Mouse (Mus musculus): ENCODE results near the gene Ncaph. TPM values are rescaled to one million over a fixed set of nuclear protein-coding genes. Genes with fewer than 3 reads are reported as not detected.
A peak's percentile ranks its signal among the peaks of the same experiment; 100 is the strongest.
"Not testable (repeated sequence)": the region's sequence is repeated elsewhere in the genome, so short reads cannot be mapped to it uniquely, and the experiment has no call there.

Gene Ncaph
- polyA plus RNA-seq, 1 experiment from 2014 or later: 105 TPM

DNA sequence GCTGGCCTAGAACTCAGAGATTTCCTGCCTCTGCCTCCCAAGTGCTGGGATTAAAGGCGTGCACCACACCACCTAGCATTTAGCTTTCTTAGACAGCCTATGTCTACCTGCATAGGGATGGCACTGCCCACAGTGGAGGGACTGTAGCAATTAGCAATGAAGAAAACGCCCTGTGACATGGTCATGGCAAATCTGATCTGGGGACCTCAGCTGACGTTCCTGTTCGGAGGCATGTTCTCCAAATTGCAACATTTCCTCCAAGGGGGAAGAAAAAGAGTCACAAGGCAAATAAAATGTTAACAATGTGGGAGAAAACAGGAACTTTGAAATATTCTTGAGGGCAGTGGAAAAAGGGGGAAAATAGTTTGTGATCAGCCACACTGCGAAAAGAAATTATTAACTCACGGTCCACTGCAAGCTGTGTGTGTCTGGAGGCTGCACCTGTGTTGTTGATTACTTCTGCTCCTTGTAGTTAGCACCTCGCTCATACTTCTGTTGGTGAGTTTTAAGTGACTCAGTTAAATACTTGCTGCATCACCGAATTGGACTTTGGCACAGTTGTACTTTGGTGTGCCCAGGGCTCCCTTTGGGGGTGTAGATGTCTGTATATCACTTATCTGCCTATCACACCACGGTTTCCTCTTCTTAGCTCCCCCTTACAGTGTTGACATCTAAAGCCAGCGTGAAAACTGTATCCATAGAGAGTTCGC, 53.7 kb downstream of the Ncaph start:
- Histone ChIP-seq H3K9me3 (no peaks in the 10 kb centered on the region), H3K4me2 (no peak overlapping the region), H3K4me1 (no peaks in the 10 kb centered on the region), H3K36me3 (replicated peaks) (no peaks in the 10 kb centered on the region), H3K27me3 (no peaks in the 10 kb centered on the region), H3K27ac (no peak overlapping the region), H3K4me3 (replicated peaks) (no peak overlapping the region), H3K9ac (no peak overlapping the region)
- 92% methylated on average over 11 of the region's 11 CpGs for WGBS
- ATAC-seq (ENCODE audit: low FRiP score): no peak

DNA sequence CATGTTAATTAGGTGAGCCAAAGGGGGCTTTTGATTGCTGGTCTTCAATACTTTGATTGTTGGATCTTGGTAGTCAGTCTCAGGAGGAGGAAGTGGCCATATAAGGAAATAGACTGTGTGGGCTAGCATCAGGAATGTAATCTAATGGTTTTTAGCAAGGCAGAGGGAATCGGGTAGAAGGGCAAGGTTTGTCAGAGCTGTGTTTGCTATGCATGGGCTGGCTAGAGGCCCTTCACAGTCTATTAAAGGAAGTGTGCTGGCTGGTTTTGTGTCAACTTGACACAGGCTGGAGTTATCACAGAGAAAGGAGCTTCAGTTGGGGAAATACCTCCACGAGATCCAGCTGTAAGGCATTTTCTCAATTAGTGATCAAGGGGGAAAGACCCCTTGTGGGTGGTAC, 54.7 kb downstream of the Ncaph start:
- H3K9ac ChIP-seq; H3K27me3 ChIP-seq; H3K4me3 ChIP-seq (replicated peaks); ATAC-seq (ENCODE audit: low FRiP score); H3K9me3 ChIP-seq; H3K36me3 ChIP-seq (replicated peaks); H3K4me2 ChIP-seq; H3K4me1 ChIP-seq; H3K27ac ChIP-seq: not testable (repeated sequence)
- 74% methylated on average over 2 of the region's 2 CpGs for WGBS

DNA sequence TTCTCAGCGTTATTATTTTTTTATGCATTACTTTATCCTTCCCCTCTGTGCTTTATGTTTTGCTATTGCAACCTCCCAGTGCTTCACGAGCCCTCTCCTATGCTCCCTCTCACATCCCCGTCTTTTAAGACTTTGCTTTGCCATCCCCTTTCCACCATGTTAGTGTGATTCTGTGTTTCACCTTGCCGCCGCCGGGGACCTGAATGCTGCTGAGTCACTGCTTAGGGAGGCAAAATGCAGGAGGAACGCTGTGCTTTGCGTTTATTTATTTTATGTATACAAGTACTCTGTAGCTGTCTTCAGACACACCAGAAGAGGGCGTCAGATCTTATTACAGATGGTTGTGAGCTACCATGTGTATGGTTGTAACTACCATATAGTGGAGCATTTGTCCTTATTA, 56.1 kb downstream of the Ncaph start:
- Histone ChIP-seq H3K9me3 (no peaks in the 10 kb centered on the region), H3K36me3 (replicated peaks) (no peaks in the 10 kb centered on the region), H3K4me3 (replicated peaks) (no peak overlapping the region), H3K27ac (no peak overlapping the region), H3K9ac (no peak overlapping the region), H3K27me3 (no peaks in the 10 kb centered on the region), H3K4me2 (no peak overlapping the region), H3K4me1 (no peaks in the 10 kb centered on the region)
- 75% methylated on average over 9 of the region's 9 CpGs for WGBS
- no peak for ATAC-seq (ENCODE audit: low FRiP score)

DNA sequence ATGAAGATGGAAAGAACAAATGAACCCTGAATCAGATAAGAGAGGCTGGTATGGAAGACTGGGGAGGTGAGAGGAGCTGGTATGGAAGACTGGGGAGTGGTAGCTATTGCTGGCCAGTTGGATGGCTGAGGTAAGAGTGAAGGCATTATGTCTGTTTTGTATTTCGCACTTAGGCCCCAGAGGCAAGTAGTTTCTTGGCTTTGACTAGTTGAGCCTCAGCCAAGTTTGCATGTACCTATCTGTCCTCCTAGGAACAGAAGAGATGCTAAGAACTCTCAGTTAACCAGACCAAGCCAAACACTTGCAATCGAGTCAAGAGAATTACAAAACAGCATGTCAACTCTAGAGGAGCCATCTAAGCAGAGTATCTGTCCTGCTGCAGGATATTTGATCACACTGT, 59.6 kb downstream of the Ncaph start:
- H3K27me3 ChIP-seq: no peaks in the 10 kb centered on the region
- H3K4me1 ChIP-seq: peaks cover 13% of the 10 kb centered on the region
- H3K9ac ChIP-seq: no peak overlapping the region
- H3K4me3 ChIP-seq (replicated peaks): no peak overlapping the region
- no peak overlapping the region for H3K4me2 ChIP-seq
- no peaks in the 10 kb centered on the region for H3K36me3 ChIP-seq (replicated peaks)
- 94% methylated on average over 2 of the region's 2 CpGs for WGBS
- no peak overlapping the region for H3K27ac ChIP-seq
- H3K9me3 ChIP-seq: no peaks in the 10 kb centered on the region
- no peak for ATAC-seq (ENCODE audit: low FRiP score)

DNA sequence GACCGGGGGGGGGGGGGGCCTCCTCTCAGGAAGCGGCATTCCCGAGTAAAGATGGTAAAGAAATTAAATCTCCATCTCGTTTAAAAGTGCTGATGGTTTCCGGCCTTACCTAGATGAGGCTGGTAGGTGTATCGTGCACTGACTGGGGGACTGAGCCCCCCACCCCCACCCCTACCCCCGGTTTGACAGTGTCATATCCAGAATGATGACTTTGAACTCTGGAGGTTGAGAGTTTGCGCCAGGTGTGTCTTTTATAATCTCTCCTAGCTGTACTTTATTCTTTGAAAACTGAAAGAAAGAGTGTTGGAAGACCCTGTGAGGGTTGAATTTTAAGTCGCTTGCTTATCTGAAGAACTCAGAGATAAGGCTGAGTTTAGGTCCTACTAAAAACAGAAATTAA, 62.9 kb downstream of the Ncaph start:
- 0 out of 2 replicates have a peak overlapping the region, but pooled peaks have one; percentile 50 for H3K27ac ChIP-seq
- peak; percentile 68 for ATAC-seq (ENCODE audit: low FRiP score)
- peak overlapping the region; percentile 64 for H3K4me3 ChIP-seq (replicated peaks)
- no peaks in the 10 kb centered on the region for H3K9me3 ChIP-seq
- peak overlapping the region; percentile 70 for H3K4me2 ChIP-seq
- H3K36me3 ChIP-seq (replicated peaks): peaks cover 7% of the 10 kb centered on the region; the same call in 1 of the 2 replicates
- 14% methylated on average over 8 of the region's 9 CpGs for WGBS
- H3K9ac ChIP-seq: peak overlapping the region; percentile 65
- H3K27me3 ChIP-seq: no peaks in the 10 kb centered on the region
- peaks cover 13% of the 10 kb centered on the region for H3K4me1 ChIP-seq

DNA sequence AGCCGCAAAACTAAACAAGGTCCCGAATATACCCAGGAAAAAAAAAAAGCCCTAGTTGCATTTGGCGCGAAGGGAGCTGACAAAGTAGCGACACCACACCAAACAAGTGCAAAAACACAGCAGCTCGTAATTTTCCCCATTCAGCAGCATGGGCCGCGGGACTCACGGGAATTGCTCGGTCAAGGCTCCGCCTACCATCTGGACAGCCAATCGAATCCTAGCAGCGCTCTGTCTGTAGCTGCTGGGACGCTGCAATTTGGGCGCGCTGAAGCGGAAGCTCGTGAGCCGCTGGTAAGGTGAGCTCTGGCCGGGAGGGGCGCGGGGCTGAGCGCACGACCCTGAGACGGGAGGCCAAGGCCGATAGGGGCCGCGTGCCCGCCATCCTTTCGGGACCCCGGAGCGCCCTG, 63.3 kb downstream of the Ncaph start, which contains the start of gene Blvra:
Blvra (plus strand) TSS at position 231 of the 407 bp plus-strand sequence.
- peak; percentile 99 for ATAC-seq (ENCODE audit: low FRiP score)
- under 1% methylated on average over 32 of the region's 32 CpGs for WGBS

DNA sequence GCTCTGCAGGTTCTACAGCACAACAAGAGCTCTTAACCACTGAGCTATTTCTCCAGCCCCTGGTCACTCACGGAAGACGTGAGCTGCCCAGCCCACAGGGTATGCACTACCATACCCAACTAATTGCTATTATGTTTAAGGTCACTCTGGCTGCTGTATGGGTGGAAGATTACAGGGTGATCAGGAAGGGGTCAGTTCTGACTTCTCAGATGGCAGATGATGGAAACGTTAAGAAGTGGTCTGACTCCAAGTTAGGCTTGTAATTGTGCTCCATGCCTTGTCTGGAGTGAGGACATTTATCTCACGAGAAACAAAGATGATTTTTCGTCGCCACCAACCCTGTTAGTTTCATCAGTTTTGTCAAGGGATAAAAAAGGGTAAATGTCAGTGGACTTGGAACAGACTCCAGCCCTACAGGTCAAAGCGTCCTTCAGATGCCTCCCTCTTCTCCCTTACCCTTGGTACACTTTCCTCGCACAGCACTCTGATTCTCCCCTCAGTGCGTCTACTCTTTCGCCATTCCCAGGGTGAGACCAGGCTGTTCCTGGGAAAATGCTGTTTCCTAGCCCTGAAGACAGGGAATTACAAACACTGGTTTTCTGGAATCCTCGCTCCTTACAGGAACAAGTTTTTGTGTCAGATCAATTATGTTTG, 63.8 kb downstream of the Ncaph start:
- H3K9ac ChIP-seq: peak overlapping the region; percentile 65; the same call in 1 of the 2 replicates
- peaks cover 7% of the 10 kb centered on the region; the same call in 1 of the 2 replicates for H3K36me3 ChIP-seq (replicated peaks)
- H3K4me3 ChIP-seq (replicated peaks): peak overlapping the region; percentile 64
- no peaks in the 10 kb centered on the region for H3K27me3 ChIP-seq
- H3K4me2 ChIP-seq: peak overlapping the region; percentile 70
- peak overlapping the region; percentile 50; the same call in 1 of the 2 replicates for H3K27ac ChIP-seq
- H3K4me1 ChIP-seq: peaks cover 13% of the 10 kb centered on the region
- no peaks in the 10 kb centered on the region for H3K9me3 ChIP-seq
- no peak for ATAC-seq (ENCODE audit: low FRiP score)
- 17% methylated on average over 11 of the region's 11 CpGs for WGBS

More for the DNA sequence above, 63.3 kb downstream of the Ncaph start, which contains the start of gene Blvra:
- peaks cover 13% of the 10 kb centered on the region for H3K4me1 ChIP-seq
- H3K4me2 ChIP-seq: peak within 1 kb of the TSS; percentile 70
- H3K9ac ChIP-seq: peak within 1 kb of the TSS; percentile 65
- peak within 1 kb of the TSS; percentile 64 for H3K4me3 ChIP-seq (replicated peaks)
- no peaks in the 10 kb centered on the region for H3K9me3 ChIP-seq
- peak within 1 kb of the TSS; percentile 50; the same call in 1 of the 2 replicates for H3K27ac ChIP-seq
- H3K27me3 ChIP-seq: no peaks in the 10 kb centered on the region
- peaks cover 7% of the 10 kb centered on the region; the same call in 1 of the 2 replicates for H3K36me3 ChIP-seq (replicated peaks)

DNA sequence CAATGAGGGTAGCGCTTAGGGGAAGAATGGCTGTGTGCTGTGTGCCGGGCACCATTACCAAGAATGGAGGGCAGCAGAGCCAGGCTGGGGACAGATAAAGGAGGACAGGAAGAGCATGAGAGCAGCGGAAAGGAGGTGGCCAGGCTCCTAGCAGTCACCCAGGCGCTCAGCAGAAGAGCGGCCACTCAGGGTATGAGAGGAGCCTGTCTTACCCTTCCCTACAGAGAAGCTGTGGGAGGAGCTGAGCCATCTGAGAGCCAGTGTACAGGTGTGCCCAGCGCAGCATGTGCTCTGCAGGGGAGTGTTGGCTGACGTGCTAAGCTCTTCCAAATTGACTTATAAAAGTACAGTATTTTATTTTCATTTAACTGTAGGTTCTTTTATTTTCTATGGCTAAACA, 64.9 kb downstream of the Ncaph start:
- ATAC-seq (ENCODE audit: low FRiP score): no peak
- Histone ChIP-seq H3K4me2 (no peak overlapping the region), H3K27me3 (no peaks in the 10 kb centered on the region), H3K4me3 (replicated peaks) (no peak overlapping the region), H3K4me1 (peaks cover 13% of the 10 kb centered on the region), H3K27ac (no peak overlapping the region), H3K9ac (no peak overlapping the region), H3K9me3 (no peaks in the 10 kb centered on the region), H3K36me3 (replicated peaks) (peaks cover 7% of the 10 kb centered on the region; the same call in 1 of the 2 replicates)
- 77% methylated on average over 7 of the region's 7 CpGs for WGBS

DNA sequence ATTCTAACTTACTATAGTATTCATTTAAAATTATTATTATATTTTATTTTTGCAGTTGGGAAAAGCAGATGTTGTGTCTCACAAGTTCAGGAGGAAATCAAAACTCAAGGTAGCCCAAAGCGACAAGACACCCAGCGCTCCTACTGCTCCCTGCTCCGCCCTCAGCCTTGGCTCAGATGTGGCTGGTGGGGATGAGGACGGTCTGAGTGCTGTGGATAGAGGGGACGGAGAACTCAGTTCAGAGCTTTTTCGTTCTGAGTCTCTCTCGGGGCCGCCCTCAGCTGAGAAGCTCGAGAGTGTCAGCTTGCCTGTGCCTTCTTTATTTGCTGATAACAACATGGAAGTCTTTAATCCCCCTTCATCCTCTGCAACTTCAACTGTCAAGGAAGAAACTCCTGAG, 72.3 kb downstream of the Ncaph start:
- H3K4me2 ChIP-seq: no peak overlapping the region
- no peaks in the 10 kb centered on the region for H3K27me3 ChIP-seq
- no peaks in the 10 kb centered on the region for H3K9me3 ChIP-seq
- no peak overlapping the region for H3K4me3 ChIP-seq (replicated peaks)
- H3K27ac ChIP-seq: no peak overlapping the region
- H3K9ac ChIP-seq: no peak overlapping the region
- peaks cover 41% of the 10 kb centered on the region for H3K36me3 ChIP-seq (replicated peaks)
- WGBS: 93% methylated on average over 9 of the region's 9 CpGs
- no peaks in the 10 kb centered on the region for H3K4me1 ChIP-seq
- ATAC-seq (ENCODE audit: low FRiP score): no peak

Other genes with a start within 250 kb of the Ncaph start
- gene Sppl2a, start 200.7 kb downstream of the Ncaph start, polyA plus RNA-seq (2016; fragmentation: Nextera tagmentation; extraction: Ambion mirVana): 36.9 and 37.2 TPM in 2 replicates
- 12.1 and 15.0 TPM in 2 replicates for gene Ap4e1, start 125.2 kb downstream of the Ncaph start, polyA plus RNA-seq (2016; fragmentation: Nextera tagmentation; extraction: Ambion mirVana)
- gene Blvra, start 63.3 kb downstream of the Ncaph start, polyA plus RNA-seq (2016; fragmentation: Nextera tagmentation; extraction: Ambion mirVana): 18.1 and 18.9 TPM in 2 replicates
- 19.2 and 19.4 TPM in 2 replicates for gene Itpripl1, start 9.5 kb upstream of the Ncaph start, polyA plus RNA-seq (2016; fragmentation: Nextera tagmentation; extraction: Ambion mirVana)
- gene 1810024B03Rik, start 74.3 kb upstream of the Ncaph start, polyA plus RNA-seq (2016; fragmentation: Nextera tagmentation; extraction: Ambion mirVana): 3.0 and 3.1 TPM in 2 replicates
- 95.9 and 100 TPM in 2 replicates for gene Snrnp200, start 74.4 kb upstream of the Ncaph start, polyA plus RNA-seq (2016; fragmentation: Nextera tagmentation; extraction: Ambion mirVana)
- gene Ciao1, start 113.9 kb upstream of the Ncaph start, polyA plus RNA-seq (2016; fragmentation: Nextera tagmentation; extraction: Ambion mirVana): 51.3 and 55.0 TPM in 2 replicates
- gene Tmem127, start 114.0 kb upstream of the Ncaph start, polyA plus RNA-seq (2016; fragmentation: Nextera tagmentation; extraction: Ambion mirVana): 29.6 and 33.0 TPM in 2 replicates
- gene Stard7, start 136.3 kb upstream of the Ncaph start, polyA plus RNA-seq (2016; fragmentation: Nextera tagmentation; extraction: Ambion mirVana): 103 TPM in 2 replicates
- gene Dusp2, start 202.2 kb upstream of the Ncaph start, polyA plus RNA-seq (2016; fragmentation: Nextera tagmentation; extraction: Ambion mirVana): 3.9 and 4.8 TPM in 2 replicates
- not detected in 2 replicates for gene Astl, start 204.7 kb upstream of the Ncaph start, polyA plus RNA-seq (2016; fragmentation: Nextera tagmentation; extraction: Ambion mirVana)
- 1.5 and 1.9 TPM in 2 replicates for gene Adra2b, start 229.3 kb upstream of the Ncaph start, polyA plus RNA-seq (2016; fragmentation: Nextera tagmentation; extraction: Ambion mirVana)